Mouse (Mus musculus) liver, postnatal 0 days (tissue): Measurements from ENCODE around the gene Efcab3.

Source experiments
- CTCF ChIP-seq: sonication (generic); IDR thresholded peaks from 2 replicates; pipeline ENCODE4 v1.5.1; 2016; ENCODE audit warnings: antibody characterized with exemption, low read depth
- EP300 ChIP-seq: IDR thresholded peaks from 2 replicates; pipeline ENCODE4 v1.6.1; 2016; ENCODE audit warnings: antibody characterized with exemption, low read depth, mild to moderate bottlenecking

GRCm38 (mm10) chr11:105155915-105156314 lies 92.5 kb downstream of the Efcab3 start:
- TF ChIP-seq CTCF (no peak), EP300 (no peak)
